Mouse (Mus musculus) stomach, postnatal 0 days (tissue): ENCODE results near the gene Nos1. TPM values are rescaled to one million over a fixed set of nuclear protein-coding genes. Genes with fewer than 3 reads are reported as not detected.

ENCODE experiments used
- ATAC-seq: fragments of 200-750 bp; cut with Nextera tagmentation; 2 replicates; pipeline ENCODE4 v1.8.0; 2017; ENCODE audit not compliant: low FRiP score, low TSS enrichment
- DNase-seq: peaks from one replicate; pipeline ENCODE4 v3.0.0-alpha.2; 2016; ENCODE audit warnings: low spot score
- H3K27ac ChIP-seq: fragments of 300-500 bp; sonication (generic); replicated peaks from 2 replicates; pipeline ENCODE4 v1.5.1; 2014; ENCODE audit warnings: mild to moderate bottlenecking, control low read depth
- H3K27me3 ChIP-seq: fragments of 300-500 bp; sonication (generic); 2 replicates; pipeline ENCODE4 v1.6.1; 2014; ENCODE audit warnings: low read length; ENCODE audit not compliant: control insufficient read depth, insufficient read depth
- H3K36me3 ChIP-seq: fragments of 300-500 bp; sonication (generic); 2 replicates; pipeline ENCODE4 v1.6.1; 2014; ENCODE audit warnings: low read length, mixed read lengths; ENCODE audit not compliant: control insufficient read depth, insufficient read depth
- H3K4me1 ChIP-seq: fragments of 300-500 bp; sonication (generic); replicated peaks from 2 replicates; pipeline ENCODE4 v1.6.1; 2014; ENCODE audit warnings: antibody characterized with exemption; ENCODE audit not compliant: control insufficient read depth, insufficient read depth
- H3K4me2 ChIP-seq: fragments of 300-500 bp; sonication (generic); replicated peaks from 2 replicates; pipeline ENCODE4 v1.6.1; 2014; ENCODE audit warnings: low read depth, mild to moderate bottlenecking, control low read depth, moderate library complexity
- H3K4me3 ChIP-seq: fragments of 300-500 bp; sonication (generic); 2 replicates; pipeline ENCODE4 v1.5.1; 2014; ENCODE audit warnings: low read depth, low read length, control low read depth
- H3K9ac ChIP-seq: fragments of 300-500 bp; sonication (generic); 2 replicates; pipeline ENCODE4 v1.6.1; 2014; ENCODE audit warnings: mild to moderate bottlenecking, low read length, control low read depth, mixed read lengths
- H3K9me3 ChIP-seq: fragments of 300-500 bp; sonication (generic); 2 replicates; pipeline ENCODE4 v1.6.1; 2016; ENCODE audit warnings: low read length; ENCODE audit not compliant: control insufficient read depth
- CTCF ChIP-seq: IDR thresholded peaks from 2 replicates; pipeline ENCODE4 v1.5.1; 2016; ENCODE audit warnings: antibody characterized with exemption, low read depth, mild to moderate bottlenecking, moderate library complexity
- EP300 ChIP-seq: optimal IDR thresholded peaks from 2 replicates; pipeline ENCODE3; 2016; ENCODE audit warnings: antibody characterized with exemption
- whole genome bisulfite sequencing: fragments of 180-500 bp; shearing (Covaris S2); extraction: QIAGEN DNeasy Blood & Tissue Kit; methylation state at CpG from one replicate; pipeline ENCODE4 v1.1.7; 2014; 5-methylcytosine and 5-hydroxymethylcytosine counted together
- polyA plus RNA-seq: library from polyadenylated mRNA; unstranded; fragments of >200 nt; fragmentation: Nextera tagmentation; extraction: Ambion mirVana; gene quantifications from 2 replicates; pipeline ENCODE4 v1.2.1, GENCODE M21; 2015

Nos1 gene
- polyA plus RNA-seq, 1 experiment from 2014 or later = 1.2 TPM

- DNase-seq (no peak), ATAC-seq (no peak)
- Histone ChIP-seq H3K4me1 (no peaks in the 10 kb centered on the region), H3K9ac (no peak overlapping the region), H3K4me2 (no peak overlapping the region), H3K9me3 (no peaks in the 10 kb centered on the region), H3K36me3 (no peaks in the 10 kb centered on the region), H3K4me3 (no peak overlapping the region), H3K27me3 (no peaks in the 10 kb centered on the region), H3K27ac (no peak overlapping the region)
- TF ChIP-seq EP300 = no peak
- WGBS = 81% methylated on average over 12 of the region's 12 CpGs
Measured at GRCm38 (mm10) chr5:117921786-117922528, 141.1 kb downstream of the Nos1 start.

- Histone ChIP-seq H3K27me3 (no peaks in the 10 kb centered on the region), H3K27ac (no peak overlapping the region), H3K4me2 (no peak overlapping the region), H3K36me3 (no peaks in the 10 kb centered on the region), H3K4me3 (no peak overlapping the region), H3K4me1 (no peaks in the 10 kb centered on the region), H3K9ac (no peak overlapping the region), H3K9me3 (no peaks in the 10 kb centered on the region)
- no peak for DNase-seq
- WGBS = 23% methylated on average over 6 of the region's 6 CpGs
- no peak for ATAC-seq
- TF ChIP-seq CTCF (peak; percentile 22; the same call in 1 of the 2 replicates), EP300 (no peak)
Measured at GRCm38 (mm10) chr5:117923688-117924087, 142.9 kb downstream of the Nos1 start.

- no peak for ATAC-seq
- Histone ChIP-seq H3K9ac (no peak overlapping the region), H3K4me3 (no peak overlapping the region), H3K27me3 (no peaks in the 10 kb centered on the region), H3K4me1 (no peaks in the 10 kb centered on the region), H3K4me2 (no peak overlapping the region), H3K36me3 (no peaks in the 10 kb centered on the region), H3K27ac (no peak overlapping the region), H3K9me3 (no peaks in the 10 kb centered on the region)
- WGBS = 85% methylated on average over 2 of the region's 2 CpGs
- TF ChIP-seq CTCF = peak; percentile 27; the same call in 1 of the 2 replicates
- no peak for TF ChIP-seq EP300
- no peak for DNase-seq
Measured at GRCm38 (mm10) chr5:117928553-117928952, 147.7 kb downstream of the Nos1 start.

- Histone ChIP-seq H3K9ac (no peak overlapping the region), H3K27ac (no peak overlapping the region), H3K4me1 (no peaks in the 10 kb centered on the region), H3K27me3 (no peaks in the 10 kb centered on the region), H3K4me3 (no peak overlapping the region), H3K9me3 (no peaks in the 10 kb centered on the region), H3K36me3 (no peaks in the 10 kb centered on the region), H3K4me2 (no peak overlapping the region)
- TF ChIP-seq EP300 (no peak), CTCF (no peak)
- DNase-seq (no peak), ATAC-seq (no peak)
- 90% methylated on average over 2 of the region's 2 CpGs for WGBS
Measured at GRCm38 (mm10) chr5:117932222-117932621, 151.4 kb downstream of the Nos1 start.

GRCm38 (mm10) chr5:117932862-117933261, 152.0 kb downstream of the Nos1 start:
- 5% methylated on average over 5 of the region's 9 CpGs for whole genome bisulfite sequencing
- H3K9me3 ChIP-seq = no peaks in the 10 kb centered on the region
- H3K27ac ChIP-seq = no peak overlapping the region
- no peaks in the 10 kb centered on the region for H3K36me3 ChIP-seq
- no peak overlapping the region for H3K4me2 ChIP-seq
- H3K4me1 ChIP-seq = no peaks in the 10 kb centered on the region
- ATAC-seq = 0 out of 2 replicates have a peak, but pooled peaks have one; percentile 51
- TF ChIP-seq EP300 = no peak
- peak; percentile 83 for TF ChIP-seq CTCF
- peak; percentile 89 for DNase-seq
- no peak overlapping the region for H3K4me3 ChIP-seq
- no peak overlapping the region for H3K9ac ChIP-seq
- H3K27me3 ChIP-seq = no peaks in the 10 kb centered on the region

GRCm38 (mm10) chr5:117936346-117936745, 155.5 kb downstream of the Nos1 start:
- H3K9me3 ChIP-seq = no peaks in the 10 kb centered on the region
- H3K27ac ChIP-seq = no peak overlapping the region
- DNase-seq (no peak), ATAC-seq (no peak)
- no peak overlapping the region for H3K4me3 ChIP-seq
- H3K36me3 ChIP-seq = no peaks in the 10 kb centered on the region
- TF ChIP-seq CTCF (no peak), EP300 (no peak)
- H3K9ac ChIP-seq = no peak overlapping the region
- no peaks in the 10 kb centered on the region for H3K27me3 ChIP-seq
- no peaks in the 10 kb centered on the region for H3K4me1 ChIP-seq
- 70% methylated on average over 15 of the region's 16 CpGs for WGBS
- no peak overlapping the region for H3K4me2 ChIP-seq
